Mouse (Mus musculus) embryonic facial prominence, embryonic 14.5 days (tissue): ENCODE results near the gene Rnaset2b. TPM values are rescaled to one million over a fixed set of nuclear protein-coding genes. Genes with fewer than 3 reads are reported as not detected.
"Not testable (repeated sequence)": the region's sequence is repeated elsewhere in the genome, so short reads cannot be mapped to it uniquely, and the experiment has no call there.

Experiments used
- ATAC-seq: fragments of 200-750 bp; cut with Nextera tagmentation; 2 replicates; pipeline ENCODE4 v1.8.0; 2017; ENCODE audit warnings: low read depth, moderate number of reproducible peaks, moderate TSS enrichment
- DNase-seq: peaks from one replicate; pipeline ENCODE4 v3.0.0-alpha.2; 2015; ENCODE audit warnings: low spot score
- H3K27ac ChIP-seq: fragments of 300-500 bp; sonication (generic); replicated peaks from 2 replicates; pipeline ENCODE4 v1.5.1; 2014; ENCODE audit warnings: low read depth, mild to moderate bottlenecking, low read length, moderate library complexity
- H3K27me3 ChIP-seq: fragments of 300-500 bp; sonication (generic); replicated peaks from 2 replicates; pipeline ENCODE4 v1.6.1; 2014; ENCODE audit warnings: low read length; ENCODE audit not compliant: control insufficient read depth, insufficient read depth
- H3K36me3 ChIP-seq: fragments of 300-500 bp; sonication (generic); 2 replicates; pipeline ENCODE4 v1.6.1; 2014; ENCODE audit warnings: low read length, mixed read lengths; ENCODE audit not compliant: control insufficient read depth, insufficient read depth
- H3K4me1 ChIP-seq: fragments of 300-500 bp; sonication (generic); 2 replicates; pipeline ENCODE4 v1.6.1; 2014; ENCODE audit warnings: antibody characterized with exemption, low read length; ENCODE audit not compliant: control insufficient read depth, insufficient read depth
- H3K4me2 ChIP-seq: fragments of 300-500 bp; sonication (generic); 2 replicates; pipeline ENCODE4 v1.6.1; 2014; ENCODE audit warnings: low read depth, mild to moderate bottlenecking, low read length, moderate library complexity, mixed read lengths
- H3K4me3 ChIP-seq: fragments of 300-500 bp; sonication (generic); 2 replicates; pipeline ENCODE4 v1.5.1; 2014; ENCODE audit warnings: low read depth, mild to moderate bottlenecking, low read length
- H3K9ac ChIP-seq: fragments of 300-500 bp; sonication (generic); 2 replicates; pipeline ENCODE4 v1.6.1; 2014; ENCODE audit warnings: low read depth, mild to moderate bottlenecking, low read length, moderate library complexity, mixed read lengths
- H3K9me3 ChIP-seq: fragments of 300-500 bp; sonication (generic); 2 replicates; pipeline ENCODE4 v1.6.1; 2016; ENCODE audit warnings: low read length; ENCODE audit not compliant: control insufficient read depth
- WGBS: fragments of 180-500 bp; shearing (Covaris S2); extraction: QIAGEN DNeasy Blood & Tissue Kit; methylation state at CpG from one replicate; pipeline ENCODE4 v1.1.7; 2014; 5-methylcytosine and 5-hydroxymethylcytosine counted together
- polyA plus RNA-seq: library from polyadenylated mRNA; unstranded; fragments of >200 nt; fragmentation: Nextera tagmentation; extraction: Ambion mirVana; gene quantifications from 2 replicates; pipeline ENCODE4 v1.2.1, GENCODE M21; 2014

Gene Rnaset2b
- polyA plus RNA-seq, 1 experiment from 2014 or later = 183 TPM

GRCm38 (mm10) chr17:6997778-6998490 lies 27.5 kb downstream of the Rnaset2b start:
- no CpG with 5 or more reads among the region's 7 CpGs for WGBS
- H3K4me1 ChIP-seq, DNase-seq, H3K9me3 ChIP-seq, H3K27ac ChIP-seq, H3K9ac ChIP-seq, H3K27me3 ChIP-seq, H3K4me3 ChIP-seq, ATAC-seq, H3K4me2 ChIP-seq, H3K36me3 ChIP-seq: not testable (repeated sequence)

- 82% methylated on average over 7 of the region's 12 CpGs for WGBS
- not testable (repeated sequence) for H3K36me3 ChIP-seq, H3K9ac ChIP-seq, H3K27me3 ChIP-seq, H3K4me3 ChIP-seq, H3K27ac ChIP-seq, DNase-seq, H3K4me2 ChIP-seq, H3K4me1 ChIP-seq, ATAC-seq, H3K9me3 ChIP-seq
Observed at GRCm38 (mm10) chr17:7001790-7002585, 31.6 kb downstream of the Rnaset2b start.

GRCm38 (mm10) chr17:7003392-7003791 lies 33.0 kb downstream of the Rnaset2b start:
- H3K4me1 ChIP-seq, ATAC-seq, H3K4me3 ChIP-seq, H3K36me3 ChIP-seq, DNase-seq, H3K9me3 ChIP-seq, H3K4me2 ChIP-seq, H3K27me3 ChIP-seq, H3K27ac ChIP-seq, H3K9ac ChIP-seq: not testable (repeated sequence)
- no CpG with 5 or more reads among the region's 3 CpGs for WGBS

- WGBS = 45% methylated on average over 2 of the region's 4 CpGs
- not testable (repeated sequence) for H3K27ac ChIP-seq, H3K4me3 ChIP-seq, H3K9me3 ChIP-seq, H3K4me2 ChIP-seq, H3K4me1 ChIP-seq, DNase-seq, ATAC-seq, H3K9ac ChIP-seq, H3K36me3 ChIP-seq, H3K27me3 ChIP-seq
Observed at GRCm38 (mm10) chr17:7005646-7006045, 35.2 kb downstream of the Rnaset2b start.

- H3K9ac ChIP-seq, DNase-seq, H3K36me3 ChIP-seq, H3K4me3 ChIP-seq, H3K27ac ChIP-seq, H3K9me3 ChIP-seq, H3K4me2 ChIP-seq, H3K4me1 ChIP-seq, ATAC-seq, H3K27me3 ChIP-seq: not testable (repeated sequence)
Observed at GRCm38 (mm10) chr17:7008885-7009284, 38.5 kb downstream of the Rnaset2b start.

GRCm38 (mm10) chr17:7009440-7009839 lies 39.0 kb downstream of the Rnaset2b start:
- not testable (repeated sequence) for H3K4me1 ChIP-seq, H3K4me2 ChIP-seq, DNase-seq, H3K9me3 ChIP-seq, H3K36me3 ChIP-seq, H3K27ac ChIP-seq, H3K4me3 ChIP-seq, ATAC-seq, H3K27me3 ChIP-seq, H3K9ac ChIP-seq
- no CpG with 5 or more reads among the region's 7 CpGs for WGBS

GRCm38 (mm10) chr17:7009901-7010300 lies 39.5 kb downstream of the Rnaset2b start:
- H3K9ac ChIP-seq, H3K27ac ChIP-seq, H3K4me2 ChIP-seq, H3K4me1 ChIP-seq, H3K27me3 ChIP-seq, H3K36me3 ChIP-seq, ATAC-seq, H3K9me3 ChIP-seq, H3K4me3 ChIP-seq: not testable (repeated sequence)
- DNase-seq = peak; percentile 4
- 47% methylated on average over 5 of the region's 9 CpGs for WGBS

GRCm38 (mm10) chr17:7014190-7014589 lies 43.8 kb downstream of the Rnaset2b start:
- H3K4me1 ChIP-seq, H3K9ac ChIP-seq, ATAC-seq, H3K4me3 ChIP-seq, H3K9me3 ChIP-seq, H3K36me3 ChIP-seq, DNase-seq, H3K27me3 ChIP-seq, H3K4me2 ChIP-seq, H3K27ac ChIP-seq: not testable (repeated sequence)
- WGBS = no CpG with 5 or more reads among the region's 1 CpGs
